Mouse (Mus musculus): ENCODE results near the gene AB124611.

GRCm38 (mm10) chr9:21525142-21525936 is 637 bp upstream of the AB124611 start:
- TF ChIP-seq CTCF (IDR thresholded peaks at IDR 0.05; ENCODE audit: low read depth) (no peak), EP300 (IDR thresholded peaks at IDR 0.05; ENCODE audit: low read depth) (no peak)
